Mouse (Mus musculus): ENCODE results near the gene Zfp688. TPM values are rescaled to one million over a fixed set of nuclear protein-coding genes. Genes with fewer than 3 reads are reported as not detected.
"Not testable (repeated sequence)": the region's sequence is repeated elsewhere in the genome, so short reads cannot be mapped to it uniquely, and the experiment has no call there.

Gene Zfp688
- polyA plus RNA-seq, 1 experiment from 2014 or later = 30.7 TPM

- not testable (repeated sequence) for H3K27me3 ChIP-seq; H3K9me3 ChIP-seq (replicated peaks); H3K36me3 ChIP-seq; H3K4me1 ChIP-seq
- 2% methylated on average over 48 of the region's 49 CpGs for WGBS
- peak within 1 kb of the TSS; percentile 77 for H3K4me2 ChIP-seq (replicated peaks)
- ATAC-seq (ENCODE audit: low FRiP score) = peak; percentile 92
- H3K27ac ChIP-seq = peak within 1 kb of the TSS; percentile 73; the same call in 1 of the 2 replicates
- H3K4me3 ChIP-seq = peak within 1 kb of the TSS; percentile 74
- peak within 1 kb of the TSS; percentile 72 for H3K9ac ChIP-seq
Measured at GRCm38 (mm10) chr7:127375271-127376245, 46.3 kb downstream of the Zfp688 start, which contains the start of gene Zfp747. Gene Zfp747 (minus strand): TSS chr7:127376050.

GRCm38 (mm10) chr7:127371870-127372269 lies 50.0 kb downstream of the Zfp688 start:
- not testable (repeated sequence) for H3K4me2 ChIP-seq (replicated peaks); H3K36me3 ChIP-seq; H3K27me3 ChIP-seq; H3K9me3 ChIP-seq (replicated peaks); ATAC-seq (ENCODE audit: low FRiP score); H3K4me1 ChIP-seq; H3K9ac ChIP-seq; H3K27ac ChIP-seq; H3K4me3 ChIP-seq
- 82% methylated on average over 3 of the region's 3 CpGs for WGBS

- Histone ChIP-seq H3K9me3 (replicated peaks) (no peaks in the 10 kb centered on the region), H3K4me2 (replicated peaks) (no peak overlapping the region), H3K36me3 (peaks cover 7% of the 10 kb centered on the region), H3K27me3 (no peaks in the 10 kb centered on the region), H3K27ac (no peak overlapping the region), H3K4me1 (no peaks in the 10 kb centered on the region), H3K4me3 (no peak overlapping the region), H3K9ac (no peak overlapping the region)
- no peak for ATAC-seq (ENCODE audit: low FRiP score)
- 89% methylated on average over 2 of the region's 2 CpGs for WGBS
Measured at GRCm38 (mm10) chr7:127371213-127371612, 50.7 kb downstream of the Zfp688 start.

Other genes with a start within 250 kb of the Zfp688 start
- 86.2 and 92.9 TPM in 2 replicates for gene Cd2bp2, start 226.0 kb downstream of the Zfp688 start, polyA plus RNA-seq (2016; fragmentation: Nextera tagmentation; extraction: Ambion mirVana)
- 46.5 and 47.2 TPM in 2 replicates for gene Tbc1d10b, start 213.6 kb downstream of the Zfp688 start, polyA plus RNA-seq (2016; fragmentation: Nextera tagmentation; extraction: Ambion mirVana)
- gene Mylpf, start 213.2 kb downstream of the Zfp688 start, polyA plus RNA-seq (2016; fragmentation: Nextera tagmentation; extraction: Ambion mirVana) = 19.5 and 46.1 TPM in 2 replicates
- 61.3 and 67.9 TPM in 2 replicates for gene Zfp553, start 189.0 kb downstream of the Zfp688 start, polyA plus RNA-seq (2016; fragmentation: Nextera tagmentation; extraction: Ambion mirVana)
- 32.7 and 33.2 TPM in 2 replicates for gene Sept1, start 188.9 kb downstream of the Zfp688 start, polyA plus RNA-seq (2016; fragmentation: Nextera tagmentation; extraction: Ambion mirVana)
- gene Zfp771, start 177.8 kb downstream of the Zfp688 start, polyA plus RNA-seq (2016; fragmentation: Nextera tagmentation; extraction: Ambion mirVana) = 61.3 and 62.8 TPM in 2 replicates
- gene Dctpp1, start 161.4 kb downstream of the Zfp688 start, polyA plus RNA-seq (2016; fragmentation: Nextera tagmentation; extraction: Ambion mirVana) = 123 and 147 TPM in 2 replicates
- gene Sephs2, start 148.0 kb downstream of the Zfp688 start, polyA plus RNA-seq (2016; fragmentation: Nextera tagmentation; extraction: Ambion mirVana) = 66.5 and 69.3 TPM in 2 replicates
- 0.46 and 0.52 TPM in 2 replicates for gene Itgal, start 125.8 kb downstream of the Zfp688 start, polyA plus RNA-seq (2016; fragmentation: Nextera tagmentation; extraction: Ambion mirVana)
- 21.3 and 23.1 TPM in 2 replicates for gene Zfp768, start 76.5 kb downstream of the Zfp688 start, polyA plus RNA-seq (2016; fragmentation: Nextera tagmentation; extraction: Ambion mirVana)
- 9.3 and 9.7 TPM in 2 replicates for gene Zfp747, start 46.0 kb downstream of the Zfp688 start, polyA plus RNA-seq (2016; fragmentation: Nextera tagmentation; extraction: Ambion mirVana)
- gene 9130019O22Rik, start 34.9 kb downstream of the Zfp688 start, polyA plus RNA-seq (2016; fragmentation: Nextera tagmentation; extraction: Ambion mirVana) = 5.4 and 6.0 TPM in 2 replicates
- 6.4 and 6.8 TPM in 2 replicates for gene E430018J23Rik, start 28.4 kb downstream of the Zfp688 start, polyA plus RNA-seq (2016; fragmentation: Nextera tagmentation; extraction: Ambion mirVana)
- 5.9 and 6.5 TPM in 2 replicates for gene Zfp764, start 15.2 kb downstream of the Zfp688 start, polyA plus RNA-seq (2016; fragmentation: Nextera tagmentation; extraction: Ambion mirVana)
- 16.3 and 17.7 TPM in 2 replicates for gene Zfp689, start 27.1 kb upstream of the Zfp688 start, polyA plus RNA-seq (2016; fragmentation: Nextera tagmentation; extraction: Ambion mirVana)
- 55.4 and 56.3 TPM in 2 replicates for gene Prr14, start 37.5 kb upstream of the Zfp688 start, polyA plus RNA-seq (2016; fragmentation: Nextera tagmentation; extraction: Ambion mirVana)
- 14.4 and 15.6 TPM in 2 replicates for gene Fbrs, start 57.1 kb upstream of the Zfp688 start, polyA plus RNA-seq (2016; fragmentation: Nextera tagmentation; extraction: Ambion mirVana)
- 90.8 and 96.2 TPM in 2 replicates for gene Srcap, start 89.9 kb upstream of the Zfp688 start, polyA plus RNA-seq (2016; fragmentation: Nextera tagmentation; extraction: Ambion mirVana)
- gene Gm42715, start 97.5 kb upstream of the Zfp688 start, polyA plus RNA-seq (2016; fragmentation: Nextera tagmentation; extraction: Ambion mirVana) = 16.7 and 16.9 TPM in 2 replicates
- gene Tmem265, start 139.3 kb upstream of the Zfp688 start, polyA plus RNA-seq (2016; fragmentation: Nextera tagmentation; extraction: Ambion mirVana) = 5.4 and 6.3 TPM in 2 replicates
- 49.1 and 50.8 TPM in 2 replicates for gene Phkg2, start 151.3 kb upstream of the Zfp688 start, polyA plus RNA-seq (2016; fragmentation: Nextera tagmentation; extraction: Ambion mirVana)
- gene Ccdc189, start 166.5 kb upstream of the Zfp688 start, polyA plus RNA-seq (2016; fragmentation: Nextera tagmentation; extraction: Ambion mirVana) = 13.0 and 17.0 TPM in 2 replicates
- gene Rnf40, start 166.7 kb upstream of the Zfp688 start, polyA plus RNA-seq (2016; fragmentation: Nextera tagmentation; extraction: Ambion mirVana) = 67.3 and 75.4 TPM in 2 replicates
- gene Zfp629, start 193.7 kb upstream of the Zfp688 start, polyA plus RNA-seq (2016; fragmentation: Nextera tagmentation; extraction: Ambion mirVana) = 35.8 and 37.2 TPM in 2 replicates

Data from hindbrain, embryonic 12.5 days (tissue).